Mouse (Mus musculus) olfactory bulb, adult 2 months (tissue): ENCODE results near the gene Tmem56.

ENCODE experiments used
- CTCF ChIP-seq: fragments of 200-500 bp; IDR thresholded peaks from 2 replicates; pipeline ENCODE4 v1.5.1; 2012; ENCODE audit warnings: low read depth, mild to moderate bottlenecking, low read length, moderate library complexity; ENCODE audit not compliant: insufficient read depth
- POLR2A ChIP-seq: fragments of 200-500 bp; IDR thresholded peaks from 2 replicates; pipeline ENCODE4 v1.6.1; 2012; ENCODE audit warnings: mild to moderate bottlenecking, low read depth, low read length, moderate library complexity; ENCODE audit not compliant: insufficient read depth

- TF ChIP-seq CTCF (peak; percentile 15), POLR2A (no peak)
These were observed 24.8 kb upstream of the Tmem56 start for GRCm38 (mm10) chr3:121307532-121308234.
